Mouse (Mus musculus): ENCODE measurements around the gene Chpt1. TPM values are rescaled to one million over a fixed set of nuclear protein-coding genes. Genes with fewer than 3 reads are reported as not detected.

Chpt1 gene
- polyA plus RNA-seq, 1 experiment from 2014 or later: 5.1 TPM

DNA sequence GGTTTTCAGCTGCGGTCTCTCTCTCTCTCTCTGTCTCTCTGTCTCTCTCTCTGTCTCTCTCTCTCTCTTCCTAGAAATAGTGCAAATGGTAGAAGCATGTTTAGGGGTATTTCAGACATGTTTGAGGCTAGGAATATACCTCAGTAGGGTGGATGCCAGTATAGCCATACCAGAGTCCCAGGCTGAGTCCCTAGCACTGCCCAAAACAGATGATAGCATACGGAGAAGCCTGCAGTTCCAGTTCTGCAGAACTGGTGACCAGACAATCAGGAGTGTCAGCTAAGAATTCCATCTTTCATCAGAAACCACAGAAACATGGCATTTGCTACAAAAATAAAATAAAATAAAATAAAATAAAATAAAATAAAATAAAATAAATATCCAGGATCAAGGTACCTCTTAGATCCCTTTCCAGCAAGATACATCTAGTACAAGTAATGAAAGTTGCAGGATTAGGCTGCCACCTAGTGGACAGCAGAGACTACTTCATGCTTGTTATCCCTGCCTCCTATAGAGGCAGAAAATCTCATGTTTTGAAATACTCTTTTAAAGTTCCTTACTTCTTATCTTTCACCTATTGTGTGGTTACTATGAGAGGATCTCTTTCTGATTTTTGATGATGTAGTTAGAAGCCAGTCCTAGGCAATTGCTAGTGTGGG is 77.6 kb downstream of the Chpt1 start:
- DNase-seq (peak; percentile 33), ATAC-seq (ENCODE audit: low read depth) (no peak; the same call in 1 of the 2 replicates)
- no peak overlapping the region for H3K27ac ChIP-seq
- no peak overlapping the region for H3K9ac ChIP-seq
- WGBS (ENCODE audit: insufficient replicate concordance): 74% methylated on average over 2 of the region's 2 CpGs
- H3K4me3 ChIP-seq (replicated peaks): no peak overlapping the region
- peaks cover 24% of the 10 kb centered on the region for H3K36me3 ChIP-seq
- no peaks in the 10 kb centered on the region for H3K27me3 ChIP-seq
- no peaks in the 10 kb centered on the region for H3K9me3 ChIP-seq (replicated peaks)
- no peaks in the 10 kb centered on the region for H3K4me1 ChIP-seq (replicated peaks)
- no peak overlapping the region for H3K4me2 ChIP-seq

GRCm38 (mm10) chr10:88420655-88421435 is 83.0 kb downstream of the Chpt1 start:
- 76% methylated on average over 19 of the region's 19 CpGs for WGBS (ENCODE audit: insufficient replicate concordance)
- Histone ChIP-seq H3K27ac (no peak overlapping the region), H3K27me3 (no peaks in the 10 kb centered on the region), H3K36me3 (peaks cover 21% of the 10 kb centered on the region; the same call in 1 of the 2 replicates), H3K9ac (no peak overlapping the region), H3K4me2 (no peak overlapping the region), H3K9me3 (replicated peaks) (no peaks in the 10 kb centered on the region), H3K4me1 (replicated peaks) (no peaks in the 10 kb centered on the region), H3K4me3 (replicated peaks) (no peak overlapping the region)
- DNase-seq: no peak
- ATAC-seq (ENCODE audit: low read depth): no peak

- Histone ChIP-seq H3K9me3 (replicated peaks) (no peaks in the 10 kb centered on the region), H3K4me3 (replicated peaks) (no peak overlapping the region), H3K9ac (no peak overlapping the region), H3K27me3 (no peaks in the 10 kb centered on the region), H3K4me2 (no peak overlapping the region), H3K27ac (no peak overlapping the region), H3K36me3 (peaks cover 21% of the 10 kb centered on the region; the same call in 1 of the 2 replicates), H3K4me1 (replicated peaks) (no peaks in the 10 kb centered on the region)
- 75% methylated on average over 11 of the region's 11 CpGs for WGBS (ENCODE audit: insufficient replicate concordance)
- ATAC-seq (ENCODE audit: low read depth): no peak
- DNase-seq: no peak
These were observed 83.7 kb downstream of the Chpt1 start for GRCm38 (mm10) chr10:88420141-88420541.

DNA sequence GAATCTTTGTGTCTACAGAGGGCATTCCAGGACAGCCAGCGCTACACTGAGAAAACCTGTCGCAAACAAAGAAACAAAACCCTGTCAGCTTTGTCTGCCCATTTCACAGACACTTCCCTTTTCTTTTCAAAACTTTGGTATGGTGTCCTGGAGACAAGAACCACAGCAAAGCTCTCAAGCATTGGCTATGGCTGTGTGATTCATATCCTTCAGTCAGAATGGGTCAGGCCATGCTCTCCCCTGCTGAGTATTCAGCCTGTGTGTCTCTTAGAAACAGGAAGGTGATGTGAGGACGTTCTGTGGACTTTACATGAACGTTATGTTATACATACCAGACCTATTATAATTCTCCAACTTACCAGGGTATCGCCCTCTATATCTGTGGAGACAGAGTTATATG is 86.2 kb downstream of the Chpt1 start:
- ATAC-seq (ENCODE audit: low read depth) (no peak), DNase-seq (no peak)
- H3K9ac ChIP-seq: no peak overlapping the region
- no peak overlapping the region for H3K27ac ChIP-seq
- no peak overlapping the region for H3K4me3 ChIP-seq (replicated peaks)
- no peaks in the 10 kb centered on the region for H3K27me3 ChIP-seq
- 62% methylated on average over 5 of the region's 5 CpGs for WGBS (ENCODE audit: insufficient replicate concordance)
- H3K9me3 ChIP-seq (replicated peaks): no peaks in the 10 kb centered on the region
- peaks cover 21% of the 10 kb centered on the region for H3K36me3 ChIP-seq
- H3K4me1 ChIP-seq (replicated peaks): no peaks in the 10 kb centered on the region
- no peak overlapping the region for H3K4me2 ChIP-seq

DNA sequence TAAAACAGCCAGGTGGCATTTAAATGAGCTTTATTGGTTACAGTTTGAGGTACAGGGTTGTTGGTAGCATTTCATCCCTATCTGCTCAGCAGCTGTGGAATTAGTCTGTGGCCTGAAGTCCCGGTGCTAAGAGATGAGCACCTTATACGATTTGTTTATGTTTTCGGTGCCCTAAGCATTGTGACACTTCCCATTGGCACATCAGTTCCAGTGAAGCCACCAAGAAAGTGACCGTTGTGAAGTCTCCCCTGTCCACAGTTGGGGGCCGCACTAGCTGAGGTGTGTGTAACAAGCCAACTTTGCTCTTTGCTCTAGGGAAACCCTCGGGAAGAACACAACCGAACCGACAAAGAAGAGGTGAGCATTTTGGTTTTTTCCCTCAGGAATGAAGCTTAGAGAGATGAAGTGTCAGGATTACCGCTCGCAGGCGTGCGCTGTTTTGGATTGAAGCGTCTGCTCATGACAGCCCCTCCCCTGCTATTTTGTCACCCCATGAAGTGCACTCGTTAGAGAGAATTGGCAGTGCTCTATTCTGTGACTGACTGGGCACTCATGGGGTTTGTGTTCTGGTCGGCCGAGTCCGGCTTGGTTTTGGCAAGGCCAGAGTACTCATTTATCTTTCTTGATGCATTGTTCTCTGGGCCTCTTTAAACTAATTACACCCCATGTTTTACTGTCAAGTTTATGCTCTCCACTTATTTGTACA is 91.4 kb downstream of the Chpt1 start:
- H3K9ac ChIP-seq: no peak overlapping the region
- peaks cover 5% of the 10 kb centered on the region; the same call in 1 of the 2 replicates for H3K36me3 ChIP-seq
- H3K27ac ChIP-seq: no peak overlapping the region
- H3K4me2 ChIP-seq: no peak overlapping the region
- H3K9me3 ChIP-seq (replicated peaks): no peaks in the 10 kb centered on the region
- ATAC-seq (ENCODE audit: low read depth) (no peak), DNase-seq (no peak)
- no peaks in the 10 kb centered on the region for H3K4me1 ChIP-seq (replicated peaks)
- 85% methylated on average over 17 of the region's 17 CpGs for WGBS (ENCODE audit: insufficient replicate concordance)
- H3K4me3 ChIP-seq (replicated peaks): no peak overlapping the region
- H3K27me3 ChIP-seq: no peaks in the 10 kb centered on the region

DNA sequence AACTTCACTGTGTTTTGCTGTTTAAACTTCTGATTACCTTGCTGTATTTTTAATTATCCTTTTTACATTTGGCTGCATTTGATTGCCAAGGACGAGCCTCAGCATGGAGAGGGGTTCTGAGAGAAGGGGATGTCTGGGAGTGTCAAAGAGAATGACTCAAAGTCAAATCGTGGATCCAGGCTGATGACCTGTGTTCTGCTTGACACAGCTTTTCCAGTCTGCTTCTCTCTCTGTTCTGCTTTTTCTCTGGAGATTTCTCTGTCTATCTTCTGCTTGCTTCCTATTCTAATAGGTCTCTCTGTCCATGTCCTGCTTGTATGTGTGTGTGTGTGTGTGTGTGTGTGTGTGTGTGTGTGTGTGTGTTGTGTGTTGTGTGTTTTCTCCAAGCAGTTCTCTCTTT is 94.1 kb downstream of the Chpt1 start:
- no peaks in the 10 kb centered on the region for H3K9me3 ChIP-seq (replicated peaks)
- no peak overlapping the region for H3K9ac ChIP-seq
- H3K4me3 ChIP-seq (replicated peaks): no peak overlapping the region
- H3K27ac ChIP-seq: no peak overlapping the region
- H3K36me3 ChIP-seq: peaks cover 5% of the 10 kb centered on the region; the same call in 1 of the 2 replicates
- H3K4me1 ChIP-seq (replicated peaks): no peaks in the 10 kb centered on the region
- H3K4me2 ChIP-seq: no peak overlapping the region
- ATAC-seq (ENCODE audit: low read depth) (no peak), DNase-seq (no peak)
- 41% methylated on average over 2 of the region's 2 CpGs for WGBS (ENCODE audit: insufficient replicate concordance)
- no peaks in the 10 kb centered on the region for H3K27me3 ChIP-seq

GRCm38 (mm10) chr10:88407875-88408631 is 95.8 kb downstream of the Chpt1 start:
- Histone ChIP-seq H3K9me3 (replicated peaks) (no peaks in the 10 kb centered on the region), H3K4me3 (replicated peaks) (no peak overlapping the region), H3K9ac (no peak overlapping the region), H3K27ac (no peak overlapping the region), H3K4me1 (replicated peaks) (no peaks in the 10 kb centered on the region), H3K36me3 (no peaks in the 10 kb centered on the region), H3K27me3 (no peaks in the 10 kb centered on the region), H3K4me2 (no peak overlapping the region)
- WGBS (ENCODE audit: insufficient replicate concordance): 73% methylated on average over 12 of the region's 12 CpGs
- DNase-seq (no peak), ATAC-seq (ENCODE audit: low read depth) (no peak)

DNA sequence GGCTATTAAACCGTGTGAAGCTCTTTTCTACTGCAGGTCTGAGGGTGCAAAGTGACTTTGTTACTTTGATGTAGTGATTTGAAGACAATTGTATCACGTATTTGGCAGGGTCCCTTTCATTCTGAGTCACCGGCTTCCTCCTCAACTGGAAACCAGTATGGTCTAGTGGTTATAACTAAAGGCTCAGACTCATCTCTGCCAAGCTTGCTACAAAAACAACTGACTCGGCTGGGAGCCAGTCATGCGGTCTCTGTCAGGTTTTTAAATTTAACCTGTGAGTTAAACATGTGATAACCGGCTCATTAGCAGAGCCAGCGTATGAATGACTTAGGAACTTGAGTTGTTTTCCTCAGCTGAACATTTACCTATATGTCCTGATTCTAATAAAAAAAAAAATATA is 98.1 kb downstream of the Chpt1 start:
- Histone ChIP-seq H3K27me3 (no peaks in the 10 kb centered on the region), H3K4me2 (no peak overlapping the region), H3K27ac (no peak overlapping the region), H3K9ac (no peak overlapping the region), H3K9me3 (replicated peaks) (no peaks in the 10 kb centered on the region), H3K4me1 (replicated peaks) (no peaks in the 10 kb centered on the region), H3K36me3 (peaks cover 11% of the 10 kb centered on the region; the same call in 1 of the 2 replicates), H3K4me3 (replicated peaks) (no peak overlapping the region)
- ATAC-seq (ENCODE audit: low read depth) (no peak), DNase-seq (no peak)
- WGBS (ENCODE audit: insufficient replicate concordance): 81% methylated on average over 7 of the region's 7 CpGs

- ATAC-seq (ENCODE audit: low read depth) (no peak), DNase-seq (no peak)
- H3K27me3 ChIP-seq: no peaks in the 10 kb centered on the region
- H3K36me3 ChIP-seq: peaks cover 11% of the 10 kb centered on the region; the same call in 1 of the 2 replicates
- H3K4me1 ChIP-seq (replicated peaks): no peaks in the 10 kb centered on the region
- H3K27ac ChIP-seq: no peak overlapping the region
- no peak overlapping the region for H3K4me2 ChIP-seq
- no peaks in the 10 kb centered on the region for H3K9me3 ChIP-seq (replicated peaks)
- H3K4me3 ChIP-seq (replicated peaks): no peak overlapping the region
- 61% methylated on average over 6 of the region's 6 CpGs for WGBS (ENCODE audit: insufficient replicate concordance)
- H3K9ac ChIP-seq: no peak overlapping the region
These were observed 99.7 kb downstream of the Chpt1 start for GRCm38 (mm10) chr10:88404220-88404619.

DNA sequence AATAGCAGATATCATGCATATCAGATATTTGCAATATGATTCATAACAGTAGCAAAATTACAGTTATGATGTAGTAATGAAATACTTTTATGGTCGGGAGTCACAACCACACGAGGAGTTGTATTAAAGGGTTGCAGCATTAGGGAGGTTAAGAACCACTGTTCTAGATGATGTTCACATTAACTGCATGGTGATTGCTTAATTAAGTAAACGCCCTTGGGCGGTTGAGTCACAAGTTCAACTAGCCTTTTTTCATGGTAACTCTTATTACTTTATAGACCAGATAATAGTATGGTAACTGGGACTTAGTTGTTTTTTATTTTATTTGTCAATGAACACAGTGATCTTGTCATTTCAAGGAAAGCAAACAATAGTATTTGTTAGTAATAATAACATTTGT is 100.9 kb downstream of the Chpt1 start:
- Histone ChIP-seq H3K9me3 (replicated peaks) (no peaks in the 10 kb centered on the region), H3K9ac (no peak overlapping the region), H3K27ac (no peak overlapping the region), H3K4me2 (no peak overlapping the region), H3K27me3 (no peaks in the 10 kb centered on the region), H3K4me3 (replicated peaks) (no peak overlapping the region), H3K36me3 (peaks cover 11% of the 10 kb centered on the region; the same call in 1 of the 2 replicates), H3K4me1 (replicated peaks) (peaks cover 8% of the 10 kb centered on the region)
- 82% methylated on average over 4 of the region's 4 CpGs for WGBS (ENCODE audit: insufficient replicate concordance)
- no peak for DNase-seq
- ATAC-seq (ENCODE audit: low read depth): no peak

Measured in liver, embryonic 13.5 days (tissue).